Mouse (Mus musculus): ENCODE data around the gene Cd47. TPM values are rescaled to one million over a fixed set of nuclear protein-coding genes. Genes with fewer than 3 reads are reported as not detected.

The Cd47 gene
- polyA plus RNA-seq, 1 experiment from 2014 or later, result 166 TPM

DNA sequence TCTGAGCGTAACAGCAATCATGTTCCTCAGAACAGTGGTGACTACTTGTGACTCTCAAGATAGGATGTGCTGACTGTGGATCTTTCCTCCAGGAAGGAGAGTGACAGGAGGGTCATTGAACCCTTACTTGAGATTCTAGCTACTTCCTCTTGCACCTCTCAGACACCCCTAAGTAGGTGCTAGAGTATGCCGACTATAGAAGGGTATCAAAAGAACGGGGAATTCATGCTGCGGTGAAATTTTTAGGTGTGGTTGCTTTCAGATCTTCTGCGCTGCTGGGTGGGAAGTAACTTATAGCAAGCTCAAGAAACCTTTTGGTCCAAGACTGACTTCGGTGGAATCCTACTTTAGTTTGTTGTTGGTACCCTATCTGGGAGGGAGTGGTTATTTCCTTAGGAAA, 53.9 kb downstream of the Cd47 start:
- H3K27me3 ChIP-seq (ENCODE audit: control insufficient read depth, insufficient read depth, low read length), result no peaks in the 10 kb centered on the region
- no peak overlapping the region; the same call in 1 of the 2 replicates for H3K27ac ChIP-seq (ENCODE audit: low read depth, low read length)
- peaks cover 4% of the 10 kb centered on the region; the same call in 1 of the 2 replicates for H3K4me1 ChIP-seq (ENCODE audit: control insufficient read depth, insufficient read depth, low read length)
- H3K9me3 ChIP-seq (ENCODE audit: control insufficient read depth, low read length), result no peaks in the 10 kb centered on the region
- no peak for ATAC-seq (ENCODE audit: low read depth)
- 93% methylated on average over 6 of the region's 6 CpGs for WGBS
- no peak overlapping the region; the same call in 1 of the 2 replicates for H3K4me3 ChIP-seq (ENCODE audit: low read depth, low read length)
- peak overlapping the region; percentile 72; the same call in 1 of the 2 replicates for H3K4me2 ChIP-seq (ENCODE audit: low read depth, low read length)
- H3K9ac ChIP-seq (replicated peaks; ENCODE audit: low read depth, low read length), result no peak overlapping the region
- no peaks in the 10 kb centered on the region for H3K36me3 ChIP-seq (ENCODE audit: control insufficient read depth, insufficient read depth, low read length)

DNA sequence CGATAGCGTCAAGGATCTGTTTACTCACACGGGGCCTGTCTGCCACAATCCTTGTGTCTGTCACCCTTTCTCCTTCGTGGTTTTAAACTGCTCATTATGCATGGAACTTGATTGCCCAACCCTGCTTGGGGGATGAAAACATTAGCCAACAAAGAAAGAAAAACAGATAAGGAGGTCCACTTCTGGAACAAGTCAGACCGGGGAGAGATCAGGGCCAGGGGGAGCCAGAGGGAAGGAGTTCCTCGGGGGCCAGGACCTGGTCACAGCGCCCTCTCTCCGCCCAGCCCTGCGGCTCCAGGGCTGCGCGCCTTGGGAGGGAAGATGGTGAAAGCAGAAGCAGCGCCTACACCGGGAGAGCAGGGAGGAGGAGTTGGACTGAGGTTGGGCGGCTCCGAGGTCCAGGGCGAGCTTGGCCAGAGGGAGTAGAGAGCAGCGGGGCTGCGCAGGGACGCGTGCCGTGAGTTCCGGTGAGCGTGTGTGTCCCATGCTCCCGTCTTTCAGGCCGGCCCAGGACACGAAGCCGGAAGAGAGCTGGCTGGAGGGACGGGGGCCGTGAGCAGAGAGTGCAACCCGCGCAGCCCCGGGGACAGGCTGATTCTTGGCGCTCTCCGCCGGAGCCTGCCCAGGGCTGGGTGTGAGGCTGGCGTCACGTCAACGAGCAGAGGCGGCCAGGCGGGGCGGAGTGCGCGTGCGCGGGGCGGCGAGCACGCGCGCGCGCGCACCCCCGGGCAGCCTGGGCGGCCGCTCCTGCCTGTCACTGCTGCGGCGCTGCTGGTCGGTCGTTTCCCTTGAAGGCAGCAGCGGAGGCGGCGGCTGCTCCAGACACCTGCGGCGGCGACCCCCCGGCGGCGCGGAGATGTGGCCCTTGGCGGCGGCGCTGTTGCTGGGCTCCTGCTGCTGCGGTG, 54.9 kb downstream of the Cd47 start:
- peak overlapping the region; percentile 90 for H3K4me3 ChIP-seq (ENCODE audit: low read depth, low read length)
- no peaks in the 10 kb centered on the region for H3K27me3 ChIP-seq (ENCODE audit: control insufficient read depth, insufficient read depth, low read length)
- H3K36me3 ChIP-seq (ENCODE audit: control insufficient read depth, insufficient read depth, low read length), result no peaks in the 10 kb centered on the region
- under 1% methylated on average over 52 of the region's 74 CpGs for WGBS
- peak overlapping the region; percentile 93 for H3K27ac ChIP-seq (ENCODE audit: low read depth, low read length)
- H3K9ac ChIP-seq (replicated peaks; ENCODE audit: low read depth, low read length), result peak overlapping the region; percentile 92
- peak overlapping the region; percentile 72 for H3K4me2 ChIP-seq (ENCODE audit: low read depth, low read length)
- no peaks in the 10 kb centered on the region for H3K9me3 ChIP-seq (ENCODE audit: control insufficient read depth, low read length)
- H3K4me1 ChIP-seq (ENCODE audit: control insufficient read depth, insufficient read depth, low read length), result peaks cover 4% of the 10 kb centered on the region; the same call in 1 of the 2 replicates
- ATAC-seq (ENCODE audit: low read depth), result peak; percentile 96

DNA sequence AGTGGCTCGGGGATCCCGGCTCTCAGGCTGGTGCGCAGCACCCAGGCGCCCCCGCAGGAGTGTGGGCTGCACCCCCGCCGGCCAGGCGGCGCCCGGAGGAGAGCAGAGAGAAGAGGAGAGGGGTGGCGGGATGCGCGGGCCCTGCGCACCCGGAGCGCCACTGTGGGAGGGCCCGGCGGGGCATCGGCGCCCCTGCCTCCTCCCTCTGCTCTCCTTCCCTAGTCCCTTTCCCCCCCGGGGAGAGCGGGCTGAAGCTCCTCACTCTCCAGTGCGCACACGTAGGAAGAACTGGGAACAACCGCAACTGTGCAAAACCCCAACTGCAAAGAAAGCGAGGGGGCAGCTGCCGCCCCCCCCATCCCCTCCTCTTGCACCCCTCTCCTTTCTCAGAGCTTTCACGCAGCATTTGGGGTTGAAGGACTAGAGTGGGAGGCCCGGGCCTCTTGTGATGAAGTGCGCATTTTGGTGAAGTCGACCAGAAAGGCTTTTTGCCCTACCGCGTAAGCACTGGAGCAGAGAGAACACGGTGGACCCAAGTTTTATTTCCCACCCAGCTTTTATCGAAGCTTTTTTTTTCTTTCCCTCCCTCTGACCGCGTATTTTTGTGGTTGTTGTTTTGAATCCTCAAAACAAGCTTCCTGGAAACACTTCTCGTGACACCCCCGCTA, 55.6 kb downstream of the Cd47 start:
- Histone ChIP-seq H3K27ac (ENCODE audit: low read depth, low read length) (peak overlapping the region; percentile 93), H3K9ac (replicated peaks; ENCODE audit: low read depth, low read length) (peak overlapping the region; percentile 92), H3K36me3 (ENCODE audit: control insufficient read depth, insufficient read depth, low read length) (no peaks in the 10 kb centered on the region), H3K4me1 (ENCODE audit: control insufficient read depth, insufficient read depth, low read length) (peaks cover 4% of the 10 kb centered on the region; the same call in 1 of the 2 replicates), H3K9me3 (ENCODE audit: control insufficient read depth, low read length) (no peaks in the 10 kb centered on the region), H3K4me2 (ENCODE audit: low read depth, low read length) (peak overlapping the region; percentile 72), H3K27me3 (ENCODE audit: control insufficient read depth, insufficient read depth, low read length) (no peaks in the 10 kb centered on the region), H3K4me3 (ENCODE audit: low read depth, low read length) (peak overlapping the region; percentile 90)
- under 1% methylated on average over 37 of the region's 39 CpGs for WGBS
- peak; percentile 80 for ATAC-seq (ENCODE audit: low read depth)

DNA sequence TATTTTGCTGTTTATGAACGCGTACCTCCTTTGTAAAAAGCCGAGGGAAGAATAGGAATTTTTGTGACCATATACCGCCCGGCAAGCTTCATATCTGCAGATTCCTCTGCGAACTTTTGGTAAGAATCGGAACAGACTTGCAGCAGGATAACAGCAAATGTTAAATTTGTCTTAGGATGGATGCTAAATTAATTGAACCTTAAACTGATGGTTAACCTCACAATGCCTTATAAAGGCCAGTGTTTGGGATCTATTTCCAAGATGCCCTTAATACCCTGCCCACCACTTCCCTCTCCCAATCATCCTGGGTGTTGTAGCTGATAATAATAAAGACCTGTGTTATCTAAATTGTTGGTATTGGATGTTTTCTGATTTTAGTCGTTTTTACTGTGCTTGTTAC, 56.3 kb downstream of the Cd47 start:
- Histone ChIP-seq H3K9ac (replicated peaks; ENCODE audit: low read depth, low read length) (peak overlapping the region; percentile 92), H3K4me3 (ENCODE audit: low read depth, low read length) (peak overlapping the region; percentile 90), H3K27ac (ENCODE audit: low read depth, low read length) (no peak overlapping the region), H3K4me1 (ENCODE audit: control insufficient read depth, insufficient read depth, low read length) (peaks cover 4% of the 10 kb centered on the region; the same call in 1 of the 2 replicates), H3K27me3 (ENCODE audit: control insufficient read depth, insufficient read depth, low read length) (no peaks in the 10 kb centered on the region), H3K9me3 (ENCODE audit: control insufficient read depth, low read length) (no peaks in the 10 kb centered on the region), H3K4me2 (ENCODE audit: low read depth, low read length) (peak overlapping the region; percentile 72), H3K36me3 (ENCODE audit: control insufficient read depth, insufficient read depth, low read length) (no peaks in the 10 kb centered on the region)
- no peak for ATAC-seq (ENCODE audit: low read depth)
- 22% methylated on average over 8 of the region's 8 CpGs for WGBS

DNA sequence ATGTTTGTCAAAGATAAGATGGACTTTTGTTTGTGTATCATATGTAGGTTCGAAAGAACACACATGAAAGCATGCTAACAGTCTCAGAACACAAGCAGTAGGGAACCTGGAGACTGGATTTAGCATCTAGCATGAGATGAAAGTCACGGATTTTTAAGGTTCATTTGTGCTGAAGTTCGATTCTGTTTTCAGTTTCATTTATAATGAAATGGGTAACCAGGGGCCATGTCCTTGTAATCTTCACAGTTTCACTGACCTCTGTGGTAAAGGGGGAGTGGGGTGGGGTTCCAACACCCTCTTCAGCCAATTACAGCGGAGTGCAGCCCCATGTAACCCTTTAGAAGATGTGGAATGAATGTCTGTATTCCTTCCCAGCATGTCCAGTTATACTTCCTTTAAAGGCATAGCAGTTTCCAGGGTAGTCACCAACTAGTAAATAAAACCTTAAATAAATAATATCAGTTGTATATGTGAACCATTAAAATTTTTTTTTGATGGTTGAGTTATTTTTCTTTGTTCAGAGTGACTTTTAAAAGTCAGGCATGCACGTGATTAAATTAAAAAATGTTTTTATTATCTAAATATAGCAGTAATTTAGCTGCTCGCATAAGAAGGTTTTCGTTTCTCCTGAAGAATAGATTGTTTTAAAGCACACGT, 57.3 kb downstream of the Cd47 start:
- Histone ChIP-seq H3K36me3 (ENCODE audit: control insufficient read depth, insufficient read depth, low read length) (no peaks in the 10 kb centered on the region), H3K27me3 (ENCODE audit: control insufficient read depth, insufficient read depth, low read length) (no peaks in the 10 kb centered on the region), H3K4me3 (ENCODE audit: low read depth, low read length) (peak overlapping the region; percentile 90), H3K27ac (ENCODE audit: low read depth, low read length) (no peak overlapping the region), H3K9ac (replicated peaks; ENCODE audit: low read depth, low read length) (0 out of 2 replicates have a peak overlapping the region, but pooled peaks have one; percentile 37), H3K9me3 (ENCODE audit: control insufficient read depth, low read length) (no peaks in the 10 kb centered on the region), H3K4me1 (ENCODE audit: control insufficient read depth, insufficient read depth, low read length) (peaks cover 4% of the 10 kb centered on the region; the same call in 1 of the 2 replicates), H3K4me2 (ENCODE audit: low read depth, low read length) (peak overlapping the region; percentile 72)
- WGBS, result 44% methylated on average over 8 of the region's 8 CpGs
- ATAC-seq (ENCODE audit: low read depth), result no peak

DNA sequence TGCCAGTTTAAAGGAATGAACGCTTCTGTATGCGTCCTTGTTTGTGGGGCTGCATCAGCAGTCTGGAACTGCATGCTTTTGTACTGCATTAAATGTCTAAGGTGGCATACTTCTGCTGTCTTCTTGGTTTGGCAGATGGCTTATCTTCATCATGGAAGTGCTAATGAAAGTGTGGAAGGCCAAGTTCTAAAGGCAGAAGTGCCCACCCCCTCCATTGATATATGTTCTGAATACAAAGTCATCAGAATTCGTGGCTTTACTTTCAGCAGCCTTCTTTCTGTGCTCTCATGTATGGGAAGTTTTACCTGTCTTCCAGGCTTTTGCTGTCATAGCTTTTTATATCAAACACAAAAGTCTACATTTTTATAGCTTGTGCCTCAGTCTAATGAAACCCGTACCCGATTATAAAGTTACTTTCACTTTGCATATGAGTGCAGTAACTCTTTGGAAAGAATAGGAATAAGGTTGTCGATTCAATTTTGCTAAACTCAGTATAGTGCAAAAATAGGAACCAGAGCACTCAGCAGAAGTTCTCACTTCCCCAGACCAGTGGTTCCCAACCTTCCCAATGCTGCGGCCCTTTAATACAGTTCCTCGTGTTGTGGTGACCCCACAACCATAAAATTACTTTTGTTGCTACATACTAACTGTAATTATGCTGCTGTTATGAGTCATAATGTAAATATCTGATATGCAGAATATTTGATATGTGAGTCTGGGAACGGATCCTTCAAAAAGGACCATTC, 58.0 kb downstream of the Cd47 start:
- Histone ChIP-seq H3K36me3 (ENCODE audit: control insufficient read depth, insufficient read depth, low read length) (no peaks in the 10 kb centered on the region), H3K4me2 (ENCODE audit: low read depth, low read length) (peak overlapping the region; percentile 40), H3K4me3 (ENCODE audit: low read depth, low read length) (peak overlapping the region; percentile 90), H3K9me3 (ENCODE audit: control insufficient read depth, low read length) (no peaks in the 10 kb centered on the region), H3K4me1 (ENCODE audit: control insufficient read depth, insufficient read depth, low read length) (peaks cover 4% of the 10 kb centered on the region; the same call in 1 of the 2 replicates), H3K27ac (ENCODE audit: low read depth, low read length) (no peak overlapping the region), H3K9ac (replicated peaks; ENCODE audit: low read depth, low read length) (no peak overlapping the region), H3K27me3 (ENCODE audit: control insufficient read depth, insufficient read depth, low read length) (no peaks in the 10 kb centered on the region)
- no peak for ATAC-seq (ENCODE audit: low read depth)
- 71% methylated on average over 9 of the region's 9 CpGs for WGBS

DNA sequence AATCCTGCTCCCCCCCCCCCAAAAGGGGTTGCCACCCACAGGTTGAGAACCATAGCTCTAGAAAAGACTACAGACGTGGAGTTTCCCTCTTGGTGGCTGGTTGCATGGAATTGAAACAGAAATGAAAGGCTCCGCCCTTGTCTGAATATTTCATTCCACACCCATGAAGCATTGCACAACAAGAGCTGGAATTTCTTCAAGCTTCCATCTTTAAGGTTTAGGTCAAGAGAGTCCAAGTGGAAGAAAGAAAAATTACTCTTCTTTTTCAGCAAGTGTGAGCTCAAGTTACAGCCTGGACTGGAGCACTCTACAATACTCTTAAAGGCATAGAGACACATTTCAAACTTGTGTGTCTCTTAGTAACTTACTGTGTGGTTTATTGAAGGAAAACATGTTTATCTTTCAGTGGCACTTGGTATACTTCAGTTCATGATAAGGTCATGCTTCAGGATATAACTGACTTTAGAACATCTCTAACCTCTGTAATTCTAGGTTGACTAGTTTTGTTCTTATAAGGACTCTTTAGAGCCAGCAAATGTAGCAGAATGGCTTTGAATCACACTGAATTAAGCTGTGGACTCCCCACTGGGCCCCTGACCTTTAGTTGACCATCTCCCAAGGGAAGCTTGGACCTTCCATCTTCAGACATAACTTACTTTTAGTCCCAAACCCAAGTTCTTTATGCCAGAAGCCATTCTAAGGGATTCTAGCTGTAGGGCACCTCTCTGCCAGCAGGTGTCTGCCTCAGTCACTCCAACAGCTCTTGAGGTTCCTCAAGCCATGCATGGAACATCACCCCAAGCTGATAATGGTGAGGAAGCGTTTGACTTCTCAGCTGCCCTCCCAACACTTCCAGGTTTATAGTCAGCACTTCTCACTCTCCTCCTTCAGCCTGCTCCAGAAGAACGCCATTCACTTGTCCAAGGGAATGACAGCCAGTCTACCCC, 58.8 kb downstream of the Cd47 start:
- Histone ChIP-seq H3K4me3 (ENCODE audit: low read depth, low read length) (no peak overlapping the region), H3K27ac (ENCODE audit: low read depth, low read length) (no peak overlapping the region), H3K9ac (replicated peaks; ENCODE audit: low read depth, low read length) (no peak overlapping the region), H3K4me1 (ENCODE audit: control insufficient read depth, insufficient read depth, low read length) (peaks cover 4% of the 10 kb centered on the region; the same call in 1 of the 2 replicates), H3K4me2 (ENCODE audit: low read depth, low read length) (peak overlapping the region; percentile 40; the same call in 1 of the 2 replicates), H3K36me3 (ENCODE audit: control insufficient read depth, insufficient read depth, low read length) (no peaks in the 10 kb centered on the region), H3K27me3 (ENCODE audit: control insufficient read depth, insufficient read depth, low read length) (no peaks in the 10 kb centered on the region), H3K9me3 (ENCODE audit: control insufficient read depth, low read length) (no peaks in the 10 kb centered on the region)
- ATAC-seq (ENCODE audit: low read depth), result no peak
- WGBS, result 78% methylated on average over 4 of the region's 4 CpGs
